Mouse (Mus musculus) adrenal gland, adult 8-10 months (tissue): ENCODE measurements around the gene Polr3f. TPM values are rescaled to one million over a fixed set of nuclear protein-coding genes. Genes with fewer than 3 reads are reported as not detected.

Experiments
- DNase-seq: peaks from one replicate; pipeline ENCODE4 v3.0.0; 2022
- total RNA-seq, 4 experiments: library from RNA; stranded (reverse); gene quantifications; 2 replicates each; pipeline ENCODE4 v1.2.4; 2022

The Polr3f gene
- 10 to 100 TPM; 18.7 to 29.2 (median 24.9) TPM for total RNA-seq

- DNase-seq = peak; percentile 95
Measured at GRCm38 (mm10) chr2:144526981-144527820, at the start of gene Polr3f, which contains the start of gene Dzank1. Gene Polr3f (plus strand): TSS chr2:144527718. Gene Dzank1 (minus strand): TSS chr2:144527414.

DNA sequence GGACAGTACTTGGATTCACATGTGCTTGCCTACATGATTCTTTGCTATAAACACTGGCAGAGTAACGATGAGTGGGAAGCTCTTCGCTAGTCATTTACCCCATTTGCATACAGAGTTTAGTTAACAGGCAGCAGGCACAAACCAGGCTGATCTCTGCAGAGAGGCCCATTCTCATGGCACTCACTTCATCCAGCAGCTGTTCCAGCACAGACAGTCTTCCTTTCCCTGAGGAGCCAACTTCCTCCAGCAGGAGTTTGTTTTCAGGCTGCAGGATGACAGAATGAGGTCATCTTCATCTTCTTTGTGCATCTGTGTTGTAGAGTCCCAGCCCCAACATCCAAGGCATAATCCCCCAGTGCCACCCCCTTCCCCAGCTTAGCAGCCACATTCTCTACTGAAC, 48.1 kb upstream of the Polr3f start:
- DNase-seq = no peak

GRCm38 (mm10) chr2:144484084-144484483, 43.4 kb upstream of the Polr3f start:
- no peak for DNase-seq

- DNase-seq = no peak
Measured at GRCm38 (mm10) chr2:144485439-144485838, 42.1 kb upstream of the Polr3f start.

- no peak for DNase-seq
Measured at GRCm38 (mm10) chr2:144487476-144487875, 40.0 kb upstream of the Polr3f start.

GRCm38 (mm10) chr2:144489342-144489741, 38.2 kb upstream of the Polr3f start:
- no peak for DNase-seq

GRCm38 (mm10) chr2:144502134-144502533, 25.4 kb upstream of the Polr3f start:
- no peak for DNase-seq

DNA sequence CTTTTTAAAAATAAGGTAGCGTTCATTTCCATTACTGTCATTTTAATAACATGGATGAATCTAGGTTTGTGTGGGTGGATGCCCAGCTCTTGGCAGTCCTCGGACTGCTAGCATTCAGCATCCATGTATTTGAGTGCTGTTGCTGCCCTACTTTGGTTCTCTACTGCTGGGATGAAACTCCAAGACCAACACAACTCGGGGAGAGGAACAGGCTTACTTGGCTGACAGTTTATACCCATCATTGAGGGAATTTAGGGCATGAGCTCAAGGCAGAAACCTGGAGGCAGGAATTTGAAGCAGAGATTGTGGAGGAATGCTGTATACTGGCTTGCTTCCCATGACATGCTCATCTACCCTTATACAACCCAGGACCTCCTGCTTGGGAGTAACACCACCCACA, 12.9 kb upstream of the Polr3f start:
- no peak for DNase-seq

DNA sequence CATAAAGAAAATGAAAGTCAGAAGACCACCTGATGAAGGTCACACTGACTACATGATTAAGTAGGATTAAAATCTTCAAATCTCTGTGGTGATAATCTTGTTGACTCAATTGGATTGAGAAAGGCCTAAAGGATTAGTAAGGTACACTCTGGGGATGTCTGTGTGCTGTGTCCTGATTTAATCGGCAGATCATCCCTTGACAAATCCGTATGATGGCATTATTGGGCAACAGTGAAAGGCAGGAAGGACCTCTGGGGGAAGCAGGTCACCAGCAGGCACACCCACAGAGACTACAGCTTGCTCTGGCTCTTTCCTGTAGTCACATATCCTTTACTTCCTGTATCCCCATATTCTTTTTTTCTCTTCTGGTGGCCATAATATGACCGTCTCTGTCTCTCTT, 7.7 kb upstream of the Polr3f start:
- DNase-seq = no peak

- DNase-seq = no peak
Measured at GRCm38 (mm10) chr2:144525856-144526255, 1.7 kb upstream of the Polr3f start.

GRCm38 (mm10) chr2:144527821-144528174, 280 bp downstream of the Polr3f start:
- DNase-seq = no peak

DNA sequence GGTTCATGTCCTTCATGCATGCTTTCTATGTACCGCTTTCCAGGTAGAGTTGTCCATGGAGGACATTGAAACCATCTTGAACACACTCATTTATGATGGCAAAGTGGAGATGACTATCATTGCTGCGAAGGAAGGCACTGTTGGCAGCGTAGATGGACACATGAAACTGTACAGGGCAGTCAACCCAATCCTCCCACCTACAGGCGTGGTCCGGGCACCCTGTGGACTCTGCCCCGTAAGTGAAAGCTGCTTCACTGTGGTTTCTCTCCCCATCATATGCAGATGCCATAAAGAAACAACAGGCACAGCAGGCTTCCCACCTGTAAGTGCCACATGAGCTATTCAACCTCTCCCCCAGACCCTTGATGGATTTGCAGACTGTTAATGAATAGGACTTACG, 9.6 kb downstream of the Polr3f start:
- DNase-seq = no peak

DNA sequence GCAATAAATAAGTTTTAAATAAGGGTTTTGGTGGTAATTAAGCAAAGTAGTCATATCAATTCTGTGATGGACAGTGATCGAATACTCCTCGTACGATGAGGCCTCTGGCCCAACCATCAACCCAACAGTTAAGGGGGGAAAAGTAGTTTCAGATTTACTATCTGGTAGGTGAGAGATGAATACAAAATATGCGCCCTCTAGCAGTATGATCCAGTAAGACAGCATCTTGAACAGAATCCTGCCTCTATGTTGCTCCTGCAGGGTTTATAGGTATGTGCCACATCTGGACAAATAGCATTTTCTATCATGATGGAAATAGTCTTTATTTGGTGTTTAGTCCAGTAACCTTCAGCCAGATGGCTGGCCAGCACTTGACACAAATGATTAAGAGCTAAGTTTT, 13.7 kb downstream of the Polr3f start:
- no peak for DNase-seq

GRCm38 (mm10) chr2:144543670-144544069, 16.2 kb downstream of the Polr3f start:
- DNase-seq = no peak

DNA sequence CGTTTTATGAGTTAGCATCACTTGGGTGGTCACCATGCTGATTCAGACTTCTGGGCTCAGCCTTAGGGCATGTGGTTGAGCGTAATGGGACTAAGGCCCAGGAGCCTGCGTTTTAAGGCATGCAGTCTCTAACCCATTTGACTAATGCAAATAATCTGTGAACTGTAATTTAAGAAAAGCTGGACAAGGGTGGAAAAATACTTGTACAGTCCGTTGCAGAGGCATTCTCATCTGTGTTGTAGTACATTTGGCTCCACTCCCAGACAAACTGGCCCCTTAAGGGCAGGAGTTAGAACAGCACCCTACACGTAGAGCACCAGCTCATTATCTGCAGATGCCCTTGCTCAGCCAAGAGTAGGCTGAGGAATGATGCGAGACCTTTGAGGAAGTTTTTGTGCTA, 17.1 kb downstream of the Polr3f start:
- DNase-seq = no peak

DNA sequence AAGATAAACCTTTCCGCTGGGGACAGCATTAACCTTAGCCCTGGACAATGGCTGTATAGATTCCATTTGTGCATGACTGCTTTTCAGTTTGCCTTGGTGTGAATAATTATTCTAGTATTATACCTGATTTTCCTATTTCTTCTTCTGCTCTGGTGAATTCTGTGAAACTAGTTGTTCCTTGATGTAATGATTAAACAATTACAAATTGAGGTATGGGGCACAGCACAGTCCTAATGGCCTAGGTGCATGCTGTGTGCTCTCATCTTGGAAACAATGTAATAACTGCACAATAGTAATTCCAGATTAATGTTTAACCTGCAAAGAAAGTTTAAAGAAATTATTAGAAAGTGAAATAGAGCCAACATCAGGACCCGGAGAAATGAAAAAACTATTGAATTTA, 17.5 kb downstream of the Polr3f start:
- DNase-seq = no peak

DNA sequence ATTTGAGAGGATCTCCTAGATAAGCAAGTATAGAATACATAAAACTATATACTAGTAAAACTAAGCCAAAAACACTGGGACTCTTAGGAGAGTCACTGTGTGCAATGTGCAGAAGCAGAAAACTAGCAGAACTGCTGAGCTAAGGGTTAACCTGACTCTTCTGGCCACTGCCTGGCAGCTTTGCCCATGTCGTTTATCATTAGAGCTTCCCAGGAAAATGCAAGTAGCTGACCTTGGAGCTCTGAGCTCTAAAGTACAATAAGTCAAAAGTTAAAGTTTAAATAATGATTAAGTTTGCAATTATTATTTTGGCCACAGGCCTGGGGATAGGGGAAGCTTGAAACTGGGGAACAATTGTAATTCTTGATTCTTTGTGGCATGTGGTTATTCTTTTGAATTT, 18.0 kb downstream of the Polr3f start:
- DNase-seq = no peak

GRCm38 (mm10) chr2:144547559-144547958, 20.0 kb downstream of the Polr3f start:
- no peak for DNase-seq

GRCm38 (mm10) chr2:144550529-144550928, 23.0 kb downstream of the Polr3f start, which contains the start of gene Rbbp9:
Gene Rbbp9 (minus strand): TSS chr2:144550869.
- peak; percentile 46 for DNase-seq

GRCm38 (mm10) chr2:144553905-144554304, 26.4 kb downstream of the Polr3f start:
- no peak for DNase-seq

DNA sequence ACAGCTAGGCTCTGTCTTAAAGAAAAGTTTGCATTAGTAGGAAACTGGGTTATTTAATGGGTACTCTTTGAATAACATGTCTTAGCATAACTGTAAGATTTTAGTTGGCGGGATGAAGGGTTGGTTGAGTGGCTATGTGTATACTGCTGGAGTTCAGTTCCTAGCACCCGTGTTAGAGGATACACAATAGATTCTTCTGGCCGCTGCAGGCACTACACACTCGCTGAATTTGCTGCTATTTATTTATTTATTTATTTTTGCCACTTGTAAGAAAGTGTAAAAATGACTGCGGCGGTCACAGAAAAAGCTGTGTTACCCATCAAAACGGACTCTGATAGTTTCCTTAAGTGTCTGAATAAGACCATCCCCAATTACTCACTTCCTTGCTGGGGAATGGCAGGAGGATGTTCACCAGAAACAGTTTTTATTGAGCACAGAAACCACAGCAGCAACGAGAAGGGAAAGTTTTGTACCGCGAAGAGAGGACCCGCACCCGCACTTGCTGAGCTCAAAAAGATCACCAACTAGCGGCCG, 27.8 kb downstream of the Polr3f start:
- DNase-seq = no peak

DNA sequence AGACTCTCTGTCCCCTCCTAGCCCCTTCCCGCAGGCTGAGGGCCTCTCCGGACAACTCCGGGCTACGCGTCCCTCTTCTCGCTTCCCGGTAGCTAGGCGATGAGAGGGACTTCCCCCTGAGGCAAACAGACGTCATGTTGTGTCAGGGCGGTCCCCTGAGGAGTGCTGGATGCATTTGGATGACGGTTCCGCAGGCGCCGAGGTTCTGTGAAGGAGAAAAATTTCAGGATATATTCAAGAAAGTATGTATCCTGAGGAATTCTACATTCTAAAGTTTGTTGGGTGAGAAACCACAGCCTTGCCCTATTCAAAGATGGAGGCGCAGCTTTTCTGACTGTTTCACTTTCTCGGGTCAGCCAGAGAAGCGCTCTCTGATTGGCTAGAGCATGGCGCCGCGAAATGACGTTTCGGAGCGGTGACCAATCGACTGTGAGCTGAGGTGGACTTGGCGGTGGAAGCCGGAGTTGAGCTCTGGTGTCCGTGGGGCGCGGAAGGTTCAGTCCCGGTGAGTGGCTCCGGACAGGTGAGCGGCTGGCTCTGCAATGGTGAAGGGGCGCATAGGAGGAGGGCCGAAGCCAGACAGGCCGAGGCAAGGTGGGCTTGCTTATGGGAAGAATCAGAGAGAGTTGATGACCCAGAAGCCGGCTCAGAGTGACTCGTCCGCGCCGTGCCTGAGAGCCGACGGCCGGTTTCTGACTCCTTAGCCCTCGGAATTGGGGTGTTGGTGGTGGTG, 28.5 kb downstream of the Polr3f start, which contains the start of gene Sec23b:
TSS of gene Sec23b (plus strand) at position 410 of the 733 bp plus-strand sequence.
- peak; percentile 96 for DNase-seq

GRCm38 (mm10) chr2:144588723-144589122, 61.2 kb downstream of the Polr3f start:
- no peak for DNase-seq
